Mouse (Mus musculus): ENCODE data around the gene Snx14. TPM values are rescaled to one million over a fixed set of nuclear protein-coding genes. Genes with fewer than 3 reads are reported as not detected.
A peak's percentile ranks its signal among the peaks of the same experiment; 100 is the strongest.

Gene Snx14
- total and polyA plus RNA-seq, 3 experiments: 24.9 to 57.3 (median 49.1) TPM

GRCm38 (mm10) chr9:88380542-88380941 is 58.2 kb downstream of the Snx14 start:
- DNase-seq: no peak

DNA sequence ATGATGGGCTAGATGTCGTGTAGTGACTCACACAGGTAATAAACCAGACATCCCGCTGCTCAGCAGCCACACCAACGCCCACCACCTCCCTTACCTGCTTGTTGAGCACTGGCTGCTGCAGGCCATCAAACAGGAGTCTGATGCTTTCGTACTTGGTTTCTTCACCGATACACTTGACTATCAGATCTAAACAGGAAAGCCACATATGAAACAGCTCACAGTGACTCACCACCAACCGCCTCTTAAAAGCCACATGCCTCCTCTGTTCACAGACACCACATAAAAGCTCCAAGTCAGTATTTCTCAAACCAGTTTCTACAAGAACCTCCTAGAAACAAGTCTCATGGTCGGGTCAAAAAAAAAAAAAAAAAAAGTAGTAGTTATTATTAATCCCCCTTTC is 58.7 kb downstream of the Snx14 start:
- DNase-seq: no peak

DNA sequence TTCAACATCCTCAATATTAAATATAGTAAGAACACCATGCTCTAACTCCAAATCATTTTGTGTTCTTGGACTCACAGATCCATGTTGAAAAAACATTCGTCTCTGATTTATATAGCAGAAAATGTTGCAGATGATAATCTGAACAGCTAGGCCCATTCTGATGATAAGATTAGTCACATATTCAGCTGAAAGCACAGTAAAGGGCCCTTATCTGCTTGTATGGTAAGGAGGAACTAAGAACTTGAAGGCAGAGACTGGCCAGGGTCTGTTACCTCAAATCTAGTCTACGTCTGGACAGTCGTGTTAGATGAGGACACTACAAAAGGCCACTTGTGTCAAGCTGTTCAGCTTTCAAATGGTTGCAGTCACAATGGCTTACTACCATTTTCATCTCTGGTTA is 59.7 kb downstream of the Snx14 start:
- DNase-seq: no peak

GRCm38 (mm10) chr9:88377483-88377882 is 61.3 kb downstream of the Snx14 start:
- DNase-seq: no peak

- DNase-seq: no peak
These were observed 65.8 kb downstream of the Snx14 start for GRCm38 (mm10) chr9:88373001-88373400.

DNA sequence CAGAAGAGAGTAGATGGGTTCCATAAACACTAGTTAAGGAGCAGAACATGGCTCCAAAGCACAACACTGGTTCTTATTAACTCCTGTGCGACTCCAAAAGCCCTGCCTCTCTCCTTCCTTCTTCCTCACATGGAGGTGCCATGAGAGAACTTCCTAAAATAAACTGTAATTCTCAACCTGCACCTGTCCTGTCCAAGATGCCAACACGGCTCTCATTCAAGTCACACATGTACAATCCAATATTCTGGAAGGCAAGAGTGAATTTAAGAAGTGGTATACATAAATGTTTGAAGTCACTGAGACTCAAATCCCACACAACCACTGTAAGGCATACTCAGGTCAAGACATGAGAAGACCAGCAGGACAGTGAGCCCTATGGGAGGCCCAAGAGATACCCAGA is 67.6 kb downstream of the Snx14 start:
- no peak for DNase-seq

DNA sequence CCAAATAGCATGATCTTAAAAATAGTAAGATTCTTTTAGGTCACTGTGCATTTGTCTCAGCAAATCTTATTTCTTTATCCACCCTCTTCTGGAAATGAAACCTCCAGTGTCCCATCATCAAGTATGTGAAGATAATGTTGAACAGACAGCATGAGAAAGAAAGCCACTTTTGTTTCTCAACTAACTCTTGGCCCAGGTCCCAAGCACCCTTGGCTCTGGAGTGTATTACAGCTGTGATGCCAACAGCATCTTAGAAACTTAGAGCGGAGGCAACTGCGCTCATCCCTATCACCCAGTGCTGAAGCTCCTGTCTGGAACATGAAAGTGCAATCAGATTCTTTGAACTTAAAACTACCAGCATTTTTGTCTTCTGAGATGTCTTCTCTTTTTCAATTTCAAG is 69.1 kb downstream of the Snx14 start:
- DNase-seq: no peak

- DNase-seq: no peak
These were observed 70.3 kb downstream of the Snx14 start for GRCm38 (mm10) chr9:88368476-88368875.

GRCm38 (mm10) chr9:88367751-88368150 is 71.0 kb downstream of the Snx14 start:
- DNase-seq: no peak

GRCm38 (mm10) chr9:88367322-88367721 is 71.4 kb downstream of the Snx14 start:
- no peak for DNase-seq

DNA sequence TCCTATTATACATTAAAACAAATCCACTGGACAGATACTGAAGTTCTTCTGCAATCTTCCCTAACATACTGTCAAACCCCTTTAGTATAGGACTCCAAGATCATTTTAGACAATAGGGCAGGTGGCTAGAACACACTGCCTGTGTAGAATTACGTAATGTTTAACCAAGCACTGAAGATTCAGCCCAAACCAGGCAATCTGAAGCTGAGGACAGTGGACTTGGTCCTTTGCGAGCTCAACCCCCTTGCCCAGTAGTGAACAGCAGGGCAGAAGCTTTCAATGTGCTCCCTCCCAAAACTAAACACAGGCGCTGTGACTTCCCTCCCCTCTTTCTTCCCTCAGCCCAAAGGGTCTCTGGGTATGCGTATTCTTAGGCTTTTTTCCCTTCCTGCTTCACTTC is 71.9 kb downstream of the Snx14 start:
- DNase-seq: no peak

GRCm38 (mm10) chr9:88366308-88366707 is 72.5 kb downstream of the Snx14 start:
- DNase-seq: no peak

DNA sequence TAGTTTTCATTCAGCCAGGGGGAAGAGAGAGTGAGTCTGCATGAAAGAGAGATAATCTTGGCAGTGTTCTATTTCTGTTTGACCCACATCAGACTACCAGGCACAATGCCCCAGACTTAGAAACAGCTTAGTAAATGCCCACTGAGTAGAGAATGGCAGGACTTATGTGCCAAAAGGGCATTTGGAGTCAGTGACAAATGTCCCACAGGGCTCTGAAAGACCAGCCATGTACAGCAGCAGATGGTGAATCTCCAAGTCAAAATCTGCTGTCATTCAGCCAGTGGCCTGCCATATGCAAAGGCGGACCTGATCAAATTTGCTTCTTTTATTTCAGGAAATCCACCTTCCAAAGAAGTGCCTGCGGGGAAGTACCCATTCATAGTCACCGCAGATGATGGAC is 75.7 kb downstream of the Snx14 start:
- no peak for DNase-seq

DNA sequence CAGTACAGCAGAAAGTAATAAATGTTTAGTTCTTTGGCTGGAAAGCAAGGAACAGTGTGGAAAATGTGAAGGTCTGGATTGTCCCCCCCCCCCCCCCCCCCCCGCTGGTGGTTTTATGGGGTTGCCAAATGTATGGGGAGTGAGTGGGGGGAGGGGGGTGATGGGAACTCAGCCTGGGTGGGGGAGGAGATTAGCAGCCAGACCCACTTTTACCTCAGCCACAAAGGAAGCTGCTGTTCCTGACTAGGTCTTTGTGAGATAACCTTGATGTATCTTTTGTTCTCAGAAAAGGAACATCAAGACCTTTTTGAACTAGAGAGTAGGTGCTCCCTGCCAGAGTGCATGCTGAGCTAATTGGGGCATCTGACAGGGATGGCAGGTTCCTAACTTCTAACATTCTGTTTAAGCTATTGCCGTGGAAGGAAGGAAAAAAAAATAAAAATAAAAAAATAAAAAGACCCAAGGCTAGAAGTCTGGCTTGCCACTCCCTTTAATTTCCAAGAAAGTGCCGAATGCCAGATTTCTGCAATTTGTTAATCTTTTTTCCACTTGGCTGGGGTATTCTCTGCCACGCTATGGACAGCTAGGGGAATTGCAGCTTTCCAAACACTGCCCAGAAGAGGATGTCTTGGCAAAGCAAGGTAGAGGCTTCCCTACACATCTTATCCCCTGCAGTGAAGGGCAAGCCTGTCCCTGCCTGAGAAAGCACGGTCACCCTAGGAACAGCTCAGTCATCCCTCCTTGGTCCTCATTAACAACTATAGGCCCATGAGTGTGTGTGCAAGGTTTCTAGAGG is 76.5 kb downstream of the Snx14 start:
- DNase-seq: peak; percentile 11

- DNase-seq: peak; percentile 71
These were observed 77.4 kb downstream of the Snx14 start for GRCm38 (mm10) chr9:88361211-88361909.

DNA sequence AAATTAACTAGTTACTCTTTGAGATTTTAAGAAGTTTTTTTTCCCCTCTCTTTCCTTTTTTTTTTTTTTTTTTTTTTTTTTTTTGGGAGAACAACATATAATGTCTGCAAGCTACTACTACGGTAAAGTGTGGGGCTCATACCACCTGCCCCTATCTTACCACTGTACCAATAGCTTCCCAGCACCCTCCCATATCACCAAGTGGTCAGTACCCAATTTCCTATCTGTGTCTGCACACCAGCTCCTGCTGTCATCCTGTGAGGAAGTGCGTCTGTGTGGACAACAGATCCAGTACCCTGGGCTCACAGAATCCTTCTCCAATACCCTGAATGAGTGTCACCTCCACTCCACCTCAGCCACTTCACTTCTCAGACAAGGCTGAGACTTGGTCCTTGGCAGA is 79.6 kb downstream of the Snx14 start:
- no peak for DNase-seq

- no peak for DNase-seq
These were observed 81.6 kb downstream of the Snx14 start for GRCm38 (mm10) chr9:88357173-88357572.

- no peak for DNase-seq
These were observed 85.3 kb downstream of the Snx14 start for GRCm38 (mm10) chr9:88353459-88353858.

- DNase-seq: no peak
These were observed 86.0 kb downstream of the Snx14 start for GRCm38 (mm10) chr9:88352741-88353140.

GRCm38 (mm10) chr9:88351163-88351562 is 87.6 kb downstream of the Snx14 start:
- DNase-seq: no peak

- no peak for DNase-seq
These were observed 88.4 kb downstream of the Snx14 start for GRCm38 (mm10) chr9:88350317-88350716.

DNA sequence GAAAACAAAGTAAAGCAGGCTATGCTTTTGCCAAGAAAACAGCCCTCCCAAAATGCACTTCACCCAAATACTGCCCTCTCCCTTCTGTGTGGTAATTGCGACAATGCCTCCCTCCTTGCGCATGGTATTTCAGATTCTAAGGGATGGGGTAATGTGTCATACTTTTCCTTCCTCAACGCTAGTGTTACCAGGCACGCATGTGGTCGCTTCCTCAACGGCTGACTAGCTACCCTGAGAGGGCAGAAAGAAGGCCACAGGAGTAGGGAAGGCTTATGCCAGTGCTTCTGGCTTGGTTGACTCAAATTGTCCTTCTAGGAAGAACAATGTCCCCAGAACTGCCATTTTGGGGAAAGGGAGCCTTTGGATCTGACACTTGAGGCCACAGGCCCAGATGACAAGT is 90.1 kb downstream of the Snx14 start:
- no peak for DNase-seq

DNA sequence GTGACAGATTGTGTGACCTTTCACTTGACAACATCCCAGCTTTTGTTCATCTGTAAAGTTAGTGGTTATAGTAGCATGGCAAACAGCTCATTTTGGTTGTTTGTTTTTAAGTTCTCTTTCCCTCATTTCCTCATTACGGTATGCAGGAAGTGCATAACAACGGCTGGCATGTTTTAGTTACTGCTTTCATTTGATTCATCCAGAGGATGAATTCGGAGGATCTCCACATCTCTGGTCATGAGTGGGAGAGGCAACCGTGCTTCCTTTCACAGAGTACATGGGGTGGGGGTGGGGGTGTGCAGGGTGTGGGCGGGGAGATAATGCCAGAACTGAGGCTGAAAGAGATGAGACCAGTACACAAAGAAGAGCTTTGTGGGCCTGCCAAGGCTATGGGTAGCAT is 91.9 kb downstream of the Snx14 start:
- no peak for DNase-seq

DNA sequence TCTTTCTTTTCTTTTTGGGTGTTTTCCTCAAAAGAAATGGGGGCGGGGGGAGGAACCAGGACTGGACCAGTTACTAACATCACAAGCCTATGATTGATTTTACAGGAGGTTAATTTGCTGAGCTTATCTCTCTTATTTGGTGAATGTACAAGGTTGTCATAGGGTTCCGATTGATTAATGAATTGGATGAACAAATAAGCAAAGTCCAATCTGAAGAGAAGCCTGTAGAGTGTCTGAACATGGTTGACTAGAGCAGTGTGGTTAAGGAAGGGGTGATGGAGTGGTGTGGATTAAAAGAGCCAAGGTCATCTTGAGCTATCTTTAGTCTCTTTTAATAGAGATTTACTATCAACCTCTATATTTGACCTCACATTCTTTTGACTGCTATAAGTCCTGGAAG is 94.3 kb downstream of the Snx14 start:
- no peak for DNase-seq

All from adrenal gland, adult 2 months (tissue).